Mouse (Mus musculus): Measurements from ENCODE around the gene Gm7544.
"Not testable (repeated sequence)": the region's sequence is repeated elsewhere in the genome, so short reads cannot be mapped to it uniquely, and the experiment has no call there.

- not testable (repeated sequence) for TF ChIP-seq MAFK (IDR thresholded peaks at IDR 0.05; ENCODE audit: insufficient read depth, low read depth, low read length); CHD2 (IDR thresholded peaks at IDR 0.05; ENCODE audit: low read depth, low read length); ZNF384 (IDR thresholded peaks at IDR 0.05; ENCODE audit: low read depth, low read length)
Measured at GRCm38 (mm10) chr1:83000306-83000705, 44.5 kb upstream of the Gm7544 start, which contains the start of gene Gm47959.
